Mouse (Mus musculus) heart, postnatal 0 days (tissue): ENCODE measurements around the gene Ing4. TPM values are rescaled to one million over a fixed set of nuclear protein-coding genes. Genes with fewer than 3 reads are reported as not detected.

Experiments used
- ATAC-seq: fragments of 200-750 bp; cut with Nextera tagmentation; 2 replicates; pipeline ENCODE4 v1.8.0; 2017; ENCODE audit warnings: low read depth, moderate number of reproducible peaks, moderate library complexity; ENCODE audit not compliant: insufficient read depth
- DNase-seq: peaks from one replicate; pipeline ENCODE4 v3.0.0-alpha.2; 2016; ENCODE audit warnings: low spot score
- H3K27ac ChIP-seq: fragments of 300-500 bp; sonication (generic); 2 replicates; pipeline ENCODE4 v1.5.1; 2014; ENCODE audit warnings: low read depth, mild to moderate bottlenecking
- H3K27me3 ChIP-seq: fragments of 300-500 bp; sonication (generic); 2 replicates; pipeline ENCODE4 v1.6.1; 2014; ENCODE audit warnings: low read length, mixed read lengths; ENCODE audit not compliant: control insufficient read depth, insufficient read depth
- H3K36me3 ChIP-seq: fragments of 300-500 bp; sonication (generic); replicated peaks from 2 replicates; pipeline ENCODE4 v1.6.1; 2014; ENCODE audit warnings: low read length, mixed read lengths; ENCODE audit not compliant: control insufficient read depth, insufficient read depth
- H3K4me1 ChIP-seq: fragments of 300-500 bp; sonication (generic); 2 replicates; pipeline ENCODE4 v1.6.1; 2014; ENCODE audit warnings: antibody characterized with exemption; ENCODE audit not compliant: control insufficient read depth, insufficient read depth
- H3K4me2 ChIP-seq: fragments of 300-500 bp; sonication (generic); 2 replicates; pipeline ENCODE4 v1.6.1; 2014; ENCODE audit warnings: low read depth, mild to moderate bottlenecking, low read length, moderate library complexity
- H3K4me3 ChIP-seq: fragments of 300-500 bp; sonication (generic); 2 replicates; pipeline ENCODE4 v1.5.1; 2014; ENCODE audit warnings: low read depth, low read length
- H3K9ac ChIP-seq: fragments of 300-500 bp; sonication (generic); replicated peaks from 2 replicates; pipeline ENCODE4 v1.6.1; 2014; ENCODE audit warnings: low read depth, low read length, mixed read lengths
- H3K9me3 ChIP-seq: fragments of 300-500 bp; sonication (generic); replicated peaks from 2 replicates; pipeline ENCODE4 v1.6.1; 2016; ENCODE audit warnings: low read length; ENCODE audit not compliant: control insufficient read depth
- CTCF ChIP-seq: IDR thresholded peaks from 2 replicates; pipeline ENCODE4 v1.5.1; 2016; ENCODE audit warnings: antibody characterized with exemption, control low read depth, low read depth
- EP300 ChIP-seq: IDR thresholded peaks from 2 replicates; pipeline ENCODE4 v1.6.1; 2016; ENCODE audit warnings: antibody characterized with exemption, low read depth
- WGBS: fragments of 180-500 bp; shearing (Covaris S2); extraction: QIAGEN DNeasy Blood & Tissue Kit; methylation state at CpG from one replicate; pipeline ENCODE4 v1.1.7; 2014; 5-methylcytosine and 5-hydroxymethylcytosine counted together
- polyA plus RNA-seq: library from polyadenylated mRNA; unstranded; fragments of >200 nt; fragmentation: Nextera tagmentation; extraction: Ambion mirVana; gene quantifications from 2 replicates; pipeline ENCODE4 v1.2.1, GENCODE M21; 2015
- total RNA-seq: library from RNA; depleted of rRNA; stranded (reverse); fragments of >200 nt; gene quantifications from 2 replicates; pipeline ENCODE4 v1.2.3, GENCODE M21; 2014; ENCODE audit warnings: low replicate concordance; rRNA removed

Ing4 gene
- total RNA-seq: 41.9 and 48.7 TPM in 2 replicates
- 54.1 and 59.1 TPM in 2 replicates for polyA plus RNA-seq

DNA sequence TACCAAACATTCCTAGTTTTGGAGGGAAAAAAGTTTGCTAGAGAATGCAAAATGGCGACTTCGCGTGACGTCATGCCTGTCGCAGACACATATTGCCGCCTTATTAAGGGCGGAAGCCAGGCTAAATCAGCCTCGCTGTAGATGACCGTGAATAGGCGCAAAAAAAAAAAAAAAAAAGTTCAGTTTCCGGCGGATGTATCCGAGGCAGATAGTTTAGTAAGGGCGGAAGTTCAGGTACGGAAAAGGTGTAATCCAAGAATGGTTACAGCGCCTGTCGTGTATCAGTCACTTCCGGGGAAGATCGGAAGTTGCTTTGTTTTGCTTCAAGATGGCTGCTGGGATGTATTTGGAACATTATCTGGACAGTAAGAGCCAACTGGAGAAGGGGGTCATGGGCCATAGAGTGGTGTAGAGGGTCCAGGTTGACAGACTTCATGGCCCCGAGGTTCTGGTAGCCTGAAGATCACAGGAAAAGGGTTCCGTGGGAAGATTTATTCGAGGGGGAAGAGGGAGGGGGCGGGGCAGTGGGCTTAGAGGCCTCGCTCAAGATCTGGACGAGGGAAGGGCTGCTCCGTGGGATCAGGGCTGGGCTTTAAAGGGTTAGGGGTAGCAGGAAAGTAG lies at the start of gene Ing4:
Ing4 (plus strand) TSS at position 228 of the 621 bp plus-strand sequence.
- DNase-seq: peak; percentile 96
- H3K9ac ChIP-seq: peak within 1 kb of the TSS; percentile 43
- H3K9me3 ChIP-seq: no peaks in the 10 kb centered on the region
- peaks cover 13% of the 10 kb centered on the region for H3K4me1 ChIP-seq
- H3K27ac ChIP-seq: peak within 1 kb of the TSS; percentile 72
- TF ChIP-seq EP300 (peak; percentile 95), CTCF (no peak)
- H3K4me3 ChIP-seq: peak within 1 kb of the TSS; percentile 75
- no peaks in the 10 kb centered on the region for H3K27me3 ChIP-seq
- H3K36me3 ChIP-seq: peaks cover 31% of the 10 kb centered on the region
- peak within 1 kb of the TSS; percentile 88 for H3K4me2 ChIP-seq
- WGBS: 0% methylated on average over 25 of the region's 26 CpGs
- ATAC-seq: peak; percentile 97

DNA sequence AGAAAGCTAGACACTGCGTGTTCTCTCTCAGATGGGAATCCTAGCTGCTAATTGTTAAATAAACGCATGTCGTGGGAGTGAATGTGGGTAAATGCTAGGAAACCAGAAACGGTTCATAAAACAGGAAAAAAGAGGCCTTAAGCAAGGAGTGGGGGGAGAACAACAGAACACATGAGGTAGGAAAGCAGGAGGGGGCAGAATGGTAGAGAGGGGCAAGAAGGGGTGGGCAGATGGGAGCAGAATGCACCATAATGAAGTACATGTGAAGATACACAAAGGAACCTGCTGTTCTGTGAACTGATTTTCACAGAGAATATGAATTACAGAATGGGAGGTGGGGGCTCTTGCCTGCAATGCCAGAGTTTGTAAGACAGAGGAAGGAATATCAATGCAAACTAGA lies 47.3 kb upstream of the Ing4 start:
- 0 out of 2 replicates have a peak, but pooled peaks cover 6% of the 10 kb centered on the region for H3K9me3 ChIP-seq
- H3K9ac ChIP-seq: no peak overlapping the region
- no peak overlapping the region for H3K27ac ChIP-seq
- TF ChIP-seq EP300 (no peak), CTCF (no peak)
- DNase-seq (no peak), ATAC-seq (no peak)
- H3K4me2 ChIP-seq: no peak overlapping the region
- WGBS: 60% methylated on average over 4 of the region's 4 CpGs
- H3K27me3 ChIP-seq: peaks cover 38% of the 10 kb centered on the region
- H3K4me1 ChIP-seq: peaks cover 4% of the 10 kb centered on the region; the same call in 1 of the 2 replicates
- H3K4me3 ChIP-seq: no peak overlapping the region
- no peaks in the 10 kb centered on the region for H3K36me3 ChIP-seq

DNA sequence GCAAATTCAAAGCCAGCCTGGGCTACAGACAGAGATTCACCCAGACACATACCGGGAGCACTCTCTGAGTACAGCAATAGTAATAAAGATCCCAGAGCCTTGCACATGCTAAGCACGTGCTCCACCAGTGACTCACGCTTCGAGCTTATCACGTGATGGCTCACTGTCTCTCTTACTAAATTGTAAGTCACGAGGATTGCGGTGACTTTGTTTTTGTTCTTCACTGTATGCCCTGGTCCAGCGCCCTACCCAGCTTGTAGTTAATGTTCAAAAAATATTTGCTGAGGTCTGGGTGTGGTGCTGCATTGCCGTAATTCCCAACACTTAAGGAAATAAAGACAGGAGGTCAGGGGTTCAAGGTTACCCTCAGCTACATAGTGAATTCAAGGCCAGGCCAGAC lies 46.2 kb upstream of the Ing4 start:
- H3K4me3 ChIP-seq: no peak overlapping the region
- peaks cover 6% of the 10 kb centered on the region; the same call in 1 of the 2 replicates for H3K4me1 ChIP-seq
- TF ChIP-seq CTCF (no peak), EP300 (no peak)
- 0 out of 2 replicates have a peak, but pooled peaks cover 6% of the 10 kb centered on the region for H3K9me3 ChIP-seq
- no peak overlapping the region for H3K4me2 ChIP-seq
- H3K36me3 ChIP-seq: no peaks in the 10 kb centered on the region
- DNase-seq (no peak), ATAC-seq (no peak)
- peaks cover 49% of the 10 kb centered on the region for H3K27me3 ChIP-seq
- H3K27ac ChIP-seq: no peak overlapping the region
- WGBS: 76% methylated on average over 9 of the region's 9 CpGs
- no peak overlapping the region for H3K9ac ChIP-seq

DNA sequence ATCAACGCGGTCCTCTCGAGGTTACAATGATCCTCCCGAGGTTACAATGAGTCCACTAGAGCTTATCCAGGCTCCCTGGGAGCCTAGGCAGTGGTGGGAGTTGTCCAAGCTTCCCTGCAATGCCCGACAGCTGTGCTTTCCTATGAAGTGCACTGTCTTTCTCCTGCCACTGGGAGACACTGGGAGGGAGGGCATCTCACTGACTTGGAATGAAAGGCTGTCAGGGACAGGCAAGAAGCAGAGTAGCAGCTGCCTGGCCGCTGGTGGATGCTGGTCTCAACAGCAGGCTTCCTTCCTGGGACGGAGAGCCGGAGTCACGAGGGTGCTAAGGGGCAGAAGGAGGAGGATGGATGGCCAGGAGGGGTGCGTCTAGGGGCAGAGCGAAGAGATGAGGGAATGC lies 45.7 kb upstream of the Ing4 start:
- Histone ChIP-seq H3K9ac (no peak overlapping the region), H3K4me3 (no peak overlapping the region), H3K36me3 (no peaks in the 10 kb centered on the region), H3K4me1 (peaks cover 6% of the 10 kb centered on the region; the same call in 1 of the 2 replicates), H3K4me2 (no peak overlapping the region), H3K27ac (no peak overlapping the region), H3K9me3 (0 out of 2 replicates have a peak, but pooled peaks cover 6% of the 10 kb centered on the region), H3K27me3 (peaks cover 54% of the 10 kb centered on the region)
- TF ChIP-seq CTCF (peak; percentile 24; the same call in 1 of the 2 replicates), EP300 (no peak)
- DNase-seq: no peak
- peak; percentile 49; the same call in 1 of the 2 replicates for ATAC-seq
- 18% methylated on average over 11 of the region's 11 CpGs for WGBS

DNA sequence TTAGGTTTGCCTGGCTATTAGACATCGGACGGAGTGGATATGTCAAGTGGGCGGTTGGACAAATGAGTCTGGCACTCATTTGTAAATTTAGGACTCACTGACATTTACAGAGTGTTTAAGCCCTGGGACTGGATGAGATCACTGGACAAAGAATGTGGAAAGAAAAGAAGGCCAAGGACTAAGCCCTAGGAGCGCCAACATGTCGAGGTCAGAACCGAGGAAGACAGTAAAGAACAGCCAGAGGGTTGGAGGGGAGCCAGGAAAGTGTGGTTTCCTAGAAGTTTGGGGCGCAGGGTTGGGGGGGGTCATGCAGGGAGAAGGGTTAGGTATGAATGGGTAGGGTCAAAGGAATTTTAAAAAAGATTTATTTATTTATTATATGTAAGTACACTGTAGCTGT lies 44.3 kb upstream of the Ing4 start:
- Histone ChIP-seq H3K27me3 (peaks cover 67% of the 10 kb centered on the region), H3K4me3 (no peak overlapping the region), H3K9ac (no peak overlapping the region), H3K4me1 (peaks cover 6% of the 10 kb centered on the region; the same call in 1 of the 2 replicates), H3K4me2 (no peak overlapping the region), H3K27ac (no peak overlapping the region), H3K9me3 (no peaks in the 10 kb centered on the region), H3K36me3 (no peaks in the 10 kb centered on the region)
- TF ChIP-seq CTCF (no peak), EP300 (no peak)
- ATAC-seq (no peak), DNase-seq (no peak)
- 67% methylated on average over 7 of the region's 7 CpGs for WGBS
